Mouse (Mus musculus) ES-E14 (cell line): ENCODE measurements at regions not wholly inside any gene's neighbourhood (a gene's known extent, or its start where the extent isn't known, plus 50 kb on each side); places are given as distances from the start of the nearest gene placed in this dataset.

Source experiments
- DNase-seq: peaks from one replicate; pipeline ENCODE4 v3.0.0-alpha.2; 2013; ENCODE audit warnings: low read depth, low spot score
- H3K27ac ChIP-seq: 2 replicates; pipeline ENCODE4 v1.5.1; 2012; ENCODE audit warnings: low read depth, mild to moderate bottlenecking, low read length, moderate library complexity, mixed read lengths; ENCODE audit not compliant: poor library complexity, insufficient read depth, severe bottlenecking
- H3K36me3 ChIP-seq: 2 replicates; pipeline ENCODE4 v1.6.1; 2012; ENCODE audit warnings: mild to moderate bottlenecking, low read length, moderate library complexity, mixed read lengths; ENCODE audit not compliant: control insufficient read depth, poor library complexity, insufficient read depth, severe bottlenecking
- H3K4me1 ChIP-seq, 2 experiments: fragments of 150-350 bp in 1 of 2; sonication (generic) in 1 of 2; 2 replicates each; pipeline ENCODE4 v1.6.1; 2012; ENCODE audit warnings: low read length in 2 of 2, mild to moderate bottlenecking in 1 of 2, mixed read lengths in 1 of 2; ENCODE audit not compliant: control insufficient read depth in 2 of 2, insufficient read depth in 2 of 2, poor library complexity in 1 of 2
- H3K4me3 ChIP-seq, 2 experiments: fragments of 150-350 bp in 1 of 2; sonication (generic) in 1 of 2; 2 replicates each; pipeline ENCODE4 v1.5.1; 2012; ENCODE audit warnings: low read length in 2 of 2, low read depth in 1 of 2, mild to moderate bottlenecking in 1 of 2, mixed read lengths in 1 of 2; ENCODE audit not compliant: insufficient read depth in 1 of 2, poor library complexity in 1 of 2, severe bottlenecking in 1 of 2
- H3K9ac ChIP-seq: 2 replicates; pipeline ENCODE4 v1.6.1; 2012; ENCODE audit warnings: low read depth, mild to moderate bottlenecking, low read length, mixed read lengths; ENCODE audit not compliant: poor library complexity, insufficient read depth, severe bottlenecking
- H3K9me3 ChIP-seq: fragments of 150-350 bp; sonication (generic); 2 replicates; pipeline ENCODE4 v1.6.1; 2012; ENCODE audit warnings: low read depth, mild to moderate bottlenecking, low read length; ENCODE audit not compliant: control insufficient read depth, insufficient read depth
- CHD2 ChIP-seq: IDR thresholded peaks from 2 replicates; pipeline ENCODE4 v1.6.1; 2014; ENCODE audit warnings: mild to moderate bottlenecking, low read depth, low read length, inconsistent platforms
- HCFC1 ChIP-seq: IDR thresholded peaks from 2 replicates; pipeline ENCODE4 v1.6.1; 2012; ENCODE audit warnings: low read length, inconsistent platforms, borderline replicate concordance; ENCODE audit not compliant: insufficient read depth
- MAFK ChIP-seq: IDR thresholded peaks from 2 replicates; pipeline ENCODE4 v1.6.1; 2014; ENCODE audit warnings: mild to moderate bottlenecking, low read depth, low read length, inconsistent platforms; ENCODE audit not compliant: insufficient read depth
- ZC3H11A ChIP-seq: IDR thresholded peaks from 2 replicates; pipeline ENCODE4 v1.6.1; 2012; ENCODE audit warnings: low read depth, mild to moderate bottlenecking, inconsistent platforms, low read length, borderline replicate concordance
- ZNF384 ChIP-seq: IDR thresholded peaks from 2 replicates; pipeline ENCODE4 v1.6.1; 2012; ENCODE audit warnings: low read depth, low read length, inconsistent platforms
- in situ Hi-C, 2 experiments: fragments of 600-800 bp; cut with MboI; formaldehyde crosslinking; loops; one replicate each; pipeline ENCODE4 v1.15.1; 2025; ENCODE audit warnings: low sequenced_read_pairs in 2 of 2, inconsistent platforms in 1 of 2; ENCODE audit not compliant: unreplicated experiment in 2 of 2

DNA sequence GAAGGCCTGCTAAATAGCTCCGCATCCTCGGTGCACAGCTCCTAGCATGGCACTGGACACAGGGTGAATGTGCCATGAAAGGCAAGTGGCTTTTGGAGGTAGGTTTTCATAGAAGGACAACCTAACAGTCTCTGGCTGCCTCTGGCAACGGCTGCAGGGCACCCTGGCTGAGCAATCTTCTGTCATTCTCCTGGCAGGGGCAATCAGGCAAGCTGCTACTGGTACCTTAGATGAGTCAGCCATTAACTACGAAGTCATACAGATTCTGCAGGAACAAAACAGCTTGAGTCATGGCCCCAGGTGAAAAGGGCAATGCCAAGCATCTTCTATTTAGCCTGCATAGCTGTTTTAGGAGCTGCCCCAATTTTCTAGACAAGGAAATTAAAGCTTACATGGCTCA, 110.7 kb upstream of the Xcl1 start:
- Histone ChIP-seq H3K27ac (no peak overlapping the region), H3K4me3 (no peak overlapping the region), H3K9me3 (no peaks in the 10 kb centered on the region), H3K9ac (no peak overlapping the region), H3K36me3 (no peaks in the 10 kb centered on the region), H3K4me1 (no peaks in the 10 kb centered on the region)
- DNase-seq = no peak
- TF ChIP-seq HCFC1 (no peak), CHD2 (no peak), ZNF384 (no peak), ZC3H11A (no peak), MAFK (no peak)
- in situ Hi-C loops = no loop called here

DNA sequence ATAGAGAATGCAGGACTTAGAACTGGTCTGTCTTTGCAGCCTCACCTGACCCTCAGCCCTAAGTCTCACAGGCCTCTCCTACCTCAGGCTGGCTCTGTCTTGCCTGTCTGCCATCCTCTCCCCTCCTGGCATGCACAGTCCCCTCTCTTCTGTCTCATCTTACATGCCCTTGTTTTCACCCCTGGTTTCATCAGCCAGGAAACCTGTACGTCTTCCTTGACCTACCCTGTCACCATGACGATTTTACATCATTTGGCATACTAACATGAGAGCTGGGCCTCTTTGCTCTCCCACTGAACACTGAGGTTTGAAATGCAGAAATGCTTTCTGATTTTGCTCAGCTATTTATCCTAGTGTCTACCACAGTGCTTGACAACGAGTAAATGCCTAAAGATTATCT, 108.0 kb upstream of the Xcl1 start:
- in situ Hi-C loops = no loop called here
- H3K9ac ChIP-seq = no peak overlapping the region
- no peak overlapping the region for H3K4me3 ChIP-seq
- no peak for DNase-seq
- no peak for TF ChIP-seq ZNF384
- no peak for TF ChIP-seq ZC3H11A
- no peak for TF ChIP-seq MAFK
- no peak for TF ChIP-seq CHD2
- no peak for TF ChIP-seq HCFC1
- no peaks in the 10 kb centered on the region for H3K9me3 ChIP-seq
- no peak overlapping the region for H3K27ac ChIP-seq
- H3K4me1 ChIP-seq = no peaks in the 10 kb centered on the region
- no peaks in the 10 kb centered on the region for H3K36me3 ChIP-seq

DNA sequence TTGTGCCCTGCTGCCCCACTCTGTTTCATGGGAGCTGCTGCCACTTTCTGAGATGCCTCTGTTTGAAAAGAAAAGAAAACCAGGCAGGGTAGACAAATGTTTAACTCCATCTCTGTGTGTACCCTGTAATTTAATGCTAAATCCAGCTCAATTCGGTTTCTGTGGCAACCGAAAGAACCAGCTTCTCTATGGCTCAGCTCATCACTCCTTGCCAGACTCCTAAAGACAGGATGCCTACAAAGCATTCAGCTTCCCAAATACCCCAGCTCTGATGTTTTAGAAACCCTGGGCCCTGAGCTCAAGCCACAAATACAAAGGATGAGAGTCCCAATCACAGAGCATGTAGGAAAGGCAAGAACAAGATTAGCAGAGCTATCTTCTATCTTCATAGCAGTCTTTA, 106.8 kb upstream of the Xcl1 start:
- no peak overlapping the region for H3K4me3 ChIP-seq
- in situ Hi-C loops = no loop called here
- no peak overlapping the region for H3K27ac ChIP-seq

DNA sequence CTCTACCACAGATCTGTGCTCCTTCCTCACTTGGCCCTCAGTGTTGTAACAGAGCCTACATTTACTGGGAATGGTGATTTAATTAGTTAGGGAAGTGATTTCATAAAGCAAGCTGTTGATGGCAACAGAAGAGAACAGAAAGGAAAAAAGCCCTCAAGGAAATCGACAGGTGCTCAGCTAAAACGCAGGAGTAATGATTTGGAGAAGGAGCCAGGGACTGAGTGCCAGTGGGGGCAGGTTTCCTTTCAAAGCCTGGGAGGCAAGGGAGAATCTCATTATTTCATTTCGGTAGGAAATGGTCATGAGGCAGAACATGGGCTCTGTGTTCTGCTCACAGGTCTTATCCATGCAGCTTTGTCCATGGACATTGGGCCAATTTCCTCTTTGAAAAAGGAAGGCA, 101.3 kb upstream of the Xcl1 start:
- TF ChIP-seq CHD2 (no peak), HCFC1 (no peak), ZNF384 (no peak), MAFK (no peak), ZC3H11A (no peak)

More for the DNA sequence above, 106.8 kb upstream of the Xcl1 start:
- Histone ChIP-seq H3K4me1 (no peaks in the 10 kb centered on the region), H3K9ac (no peak overlapping the region), H3K9me3 (no peaks in the 10 kb centered on the region), H3K36me3 (no peaks in the 10 kb centered on the region)
- DNase-seq = no peak
- TF ChIP-seq ZNF384 (no peak), CHD2 (no peak), ZC3H11A (no peak), HCFC1 (no peak), MAFK (no peak)

DNA sequence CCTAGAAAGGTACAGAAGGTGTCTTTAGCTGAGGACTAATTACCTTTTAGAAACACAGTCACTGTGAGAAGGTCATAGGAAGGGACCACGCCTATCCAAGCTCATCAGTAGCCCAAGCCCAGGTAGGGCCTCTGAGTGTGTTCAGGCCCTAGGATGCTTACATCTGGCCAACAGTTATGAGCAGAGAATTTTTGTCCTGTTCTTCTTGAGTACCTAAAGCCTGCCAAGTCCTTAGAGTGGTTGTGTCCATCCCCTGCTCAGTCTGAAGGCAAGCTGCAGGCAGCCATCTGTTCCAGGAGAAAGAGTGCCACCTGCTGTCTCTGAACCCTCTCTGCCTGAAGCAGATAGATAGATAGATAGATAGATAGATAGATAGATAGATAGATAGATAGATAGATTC, 100.3 kb upstream of the Xcl1 start:
- TF ChIP-seq HCFC1 = no peak
- TF ChIP-seq ZNF384 = no peak
- no peak for TF ChIP-seq MAFK
- no peak for TF ChIP-seq ZC3H11A
- TF ChIP-seq CHD2 = no peak
- Histone ChIP-seq H3K9me3 (no peaks in the 10 kb centered on the region), H3K9ac (no peak overlapping the region), H3K36me3 (no peaks in the 10 kb centered on the region), H3K4me1 (no peaks in the 10 kb centered on the region), H3K4me3 (no peak overlapping the region), H3K27ac (no peak overlapping the region)
- no peak for DNase-seq
- in situ Hi-C loops = no loop called here

More for the DNA sequence above, 101.3 kb upstream of the Xcl1 start:
- Histone ChIP-seq H3K4me3 (no peak overlapping the region), H3K27ac (no peak overlapping the region), H3K9ac (no peak overlapping the region), H3K4me1 (no peaks in the 10 kb centered on the region), H3K36me3 (no peaks in the 10 kb centered on the region), H3K9me3 (no peaks in the 10 kb centered on the region)
- in situ Hi-C loops = no loop called here
- DNase-seq = no peak
